Mouse (Mus musculus): ENCODE measurements around the gene Arl3.

DNA sequence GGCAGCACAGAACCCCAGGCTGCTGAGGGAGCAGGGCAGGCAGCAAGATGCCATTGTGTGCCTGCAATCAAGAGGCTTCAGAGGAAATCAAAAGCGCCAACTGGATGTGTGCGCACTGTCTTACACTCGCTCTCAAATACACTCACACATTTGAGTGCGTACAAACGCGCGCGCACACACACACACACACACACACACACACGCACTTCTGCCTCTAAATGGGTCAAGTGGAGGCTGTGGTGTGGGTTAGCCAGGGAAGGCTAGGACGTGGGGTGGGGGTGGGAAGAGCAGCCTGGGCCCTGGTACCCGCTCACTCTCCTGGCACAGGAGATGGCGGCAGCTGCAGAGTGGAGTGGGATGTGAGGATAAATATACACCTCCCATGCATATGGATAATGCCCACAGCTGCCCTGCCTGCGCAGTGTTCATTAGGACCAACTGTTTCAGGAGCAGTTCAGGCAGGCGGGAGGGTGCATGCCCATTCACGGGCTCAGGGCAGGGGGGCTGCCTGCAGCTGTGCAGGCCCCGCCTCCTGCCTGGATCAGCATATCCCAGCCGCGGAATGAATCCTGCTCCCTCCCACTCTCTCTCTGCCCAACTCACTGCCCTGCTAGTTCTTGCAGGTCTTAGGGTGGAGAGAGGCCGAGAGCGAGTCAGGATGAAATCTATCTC lies 49.4 kb downstream of the Arl3 start:
- no peak for TF ChIP-seq CTCF (conservative IDR thresholded peaks at IDR 0.05 in 1 of 2, IDR thresholded peaks at IDR 0.05 in 1 of 2; ENCODE audit: low read depth in 2 of 2, low read length in 2 of 2)
- TF ChIP-seq UBTF (IDR thresholded peaks at IDR 0.05; ENCODE audit: low read depth, low read length): no peak
- no peak for TF ChIP-seq EP300 (IDR thresholded peaks at IDR 0.05; ENCODE audit: low read length)
- TF ChIP-seq RAD21 (IDR thresholded peaks at IDR 0.05; ENCODE audit: low read depth, low read length): no peak
- no peak for TF ChIP-seq MXI1 (IDR thresholded peaks at IDR 0.05; ENCODE audit: low read depth, low read length)
- no peak; the same call in 1 of the 2 replicates for TF ChIP-seq NELFE (IDR thresholded peaks at IDR 0.05; ENCODE audit: low read depth, low read length)
- TF ChIP-seq ZMIZ1 (IDR thresholded peaks at IDR 0.05; ENCODE audit: low read depth, low read length): no peak
- TF ChIP-seq USF1 (IDR thresholded peaks at IDR 0.05; ENCODE audit: low read depth, low read length): no peak
- TF ChIP-seq MYC (IDR thresholded peaks at IDR 0.05; ENCODE audit: low read depth, low read length): no peak
- no peak for TF ChIP-seq POLR2A (IDR thresholded peaks at IDR 0.05; ENCODE audit: low read depth, low read length)
- TF ChIP-seq POLR2AphosphoS2 (IDR thresholded peaks at IDR 0.05; ENCODE audit: low read depth, low read length): no peak
- no peak for TF ChIP-seq GABPA (IDR thresholded peaks at IDR 0.05; ENCODE audit: insufficient replicate concordance, low read depth, low read length)

All from CH12.LX (cell line).